Mouse (Mus musculus): Measurements from ENCODE around the gene Scube1. TPM values are rescaled to one million over a fixed set of nuclear protein-coding genes. Genes with fewer than 3 reads are reported as not detected.

Scube1 gene
- polyA plus RNA-seq, 1 experiment = 3.5 TPM

- no peak for DNase-seq
- TF ChIP-seq CTCF (conservative IDR thresholded peaks at IDR 0.05; ENCODE audit: insufficient read depth, insufficient read length, low read depth, low read length) (no peak), POLR2A (IDR thresholded peaks at IDR 0.05; ENCODE audit: low read depth, low read length) (no peak)
- WGBS = 91% methylated on average over 5 of the region's 5 CpGs
- Histone ChIP-seq H3K27me3 (replicated peaks; ENCODE audit: control insufficient read depth, insufficient read depth, low read length) (no peaks in the 10 kb centered on the region), H3K4me1 (ENCODE audit: control insufficient read depth, insufficient read depth, low read length) (no peaks in the 10 kb centered on the region), H3K4me3 (ENCODE audit: insufficient read depth, low read depth, low read length) (no peak overlapping the region), H3K27ac (ENCODE audit: insufficient read depth, low read depth, low read length) (no peak overlapping the region), H3K36me3 (ENCODE audit: control insufficient read depth, insufficient read depth, low read length) (no peaks in the 10 kb centered on the region)
These were observed 45.1 kb downstream of the Scube1 start for GRCm38 (mm10) chr15:83679729-83680128.

GRCm38 (mm10) chr15:83678606-83679005 lies 46.2 kb downstream of the Scube1 start:
- no peak overlapping the region for H3K4me3 ChIP-seq (ENCODE audit: insufficient read depth, low read depth, low read length)
- DNase-seq = no peak
- no peak for TF ChIP-seq POLR2A (IDR thresholded peaks at IDR 0.05; ENCODE audit: low read depth, low read length)
- no peak for TF ChIP-seq CTCF (conservative IDR thresholded peaks at IDR 0.05; ENCODE audit: insufficient read depth, insufficient read length, low read depth, low read length)
- 29% methylated on average over 11 of the region's 11 CpGs for WGBS
- H3K4me1 ChIP-seq (ENCODE audit: control insufficient read depth, insufficient read depth, low read length) = no peaks in the 10 kb centered on the region
- no peak overlapping the region for H3K27ac ChIP-seq (ENCODE audit: insufficient read depth, low read depth, low read length)
- H3K36me3 ChIP-seq (ENCODE audit: control insufficient read depth, insufficient read depth, low read length) = no peaks in the 10 kb centered on the region
- H3K27me3 ChIP-seq (replicated peaks; ENCODE audit: control insufficient read depth, insufficient read depth, low read length) = no peaks in the 10 kb centered on the region

- TF ChIP-seq POLR2A (IDR thresholded peaks at IDR 0.05; ENCODE audit: low read depth, low read length) = no peak
- H3K4me3 ChIP-seq (ENCODE audit: insufficient read depth, low read depth, low read length) = no peak overlapping the region
- WGBS = 20% methylated on average over 7 of the region's 7 CpGs
- no peak for DNase-seq
- H3K27me3 ChIP-seq (replicated peaks; ENCODE audit: control insufficient read depth, insufficient read depth, low read length) = no peaks in the 10 kb centered on the region
- no peaks in the 10 kb centered on the region for H3K4me1 ChIP-seq (ENCODE audit: control insufficient read depth, insufficient read depth, low read length)
- H3K36me3 ChIP-seq (ENCODE audit: control insufficient read depth, insufficient read depth, low read length) = no peaks in the 10 kb centered on the region
- no peak overlapping the region for H3K27ac ChIP-seq (ENCODE audit: insufficient read depth, low read depth, low read length)
These were observed 46.7 kb downstream of the Scube1 start for GRCm38 (mm10) chr15:83678089-83678488.

GRCm38 (mm10) chr15:83677098-83677497 lies 47.7 kb downstream of the Scube1 start:
- 90% methylated on average over 6 of the region's 6 CpGs for WGBS

GRCm38 (mm10) chr15:83676286-83676685 lies 48.5 kb downstream of the Scube1 start:
- Histone ChIP-seq H3K27me3 (replicated peaks; ENCODE audit: control insufficient read depth, insufficient read depth, low read length) (no peaks in the 10 kb centered on the region), H3K27ac (ENCODE audit: insufficient read depth, low read depth, low read length) (no peak overlapping the region), H3K4me3 (ENCODE audit: insufficient read depth, low read depth, low read length) (no peak overlapping the region), H3K4me1 (ENCODE audit: control insufficient read depth, insufficient read depth, low read length) (no peaks in the 10 kb centered on the region), H3K36me3 (ENCODE audit: control insufficient read depth, insufficient read depth, low read length) (no peaks in the 10 kb centered on the region)
- TF ChIP-seq CTCF (conservative IDR thresholded peaks at IDR 0.05; ENCODE audit: insufficient read depth, insufficient read length, low read depth, low read length) (no peak), POLR2A (IDR thresholded peaks at IDR 0.05; ENCODE audit: low read depth, low read length) (no peak)
- no peak for DNase-seq
- 88% methylated on average over 3 of the region's 3 CpGs for WGBS

More at GRCm38 (mm10) chr15:83677098-83677497, 47.7 kb downstream of the Scube1 start:
- DNase-seq = no peak
- no peaks in the 10 kb centered on the region for H3K27me3 ChIP-seq (replicated peaks; ENCODE audit: control insufficient read depth, insufficient read depth, low read length)
- no peaks in the 10 kb centered on the region for H3K4me1 ChIP-seq (ENCODE audit: control insufficient read depth, insufficient read depth, low read length)
- no peaks in the 10 kb centered on the region for H3K36me3 ChIP-seq (ENCODE audit: control insufficient read depth, insufficient read depth, low read length)
- TF ChIP-seq POLR2A (IDR thresholded peaks at IDR 0.05; ENCODE audit: low read depth, low read length) (no peak), CTCF (conservative IDR thresholded peaks at IDR 0.05; ENCODE audit: insufficient read depth, insufficient read length, low read depth, low read length) (no peak)
- H3K4me3 ChIP-seq (ENCODE audit: insufficient read depth, low read depth, low read length) = no peak overlapping the region
- no peak overlapping the region for H3K27ac ChIP-seq (ENCODE audit: insufficient read depth, low read depth, low read length)

GRCm38 (mm10) chr15:83673621-83674020 lies 51.2 kb downstream of the Scube1 start:
- 71% methylated on average over 3 of the region's 3 CpGs for WGBS
- Histone ChIP-seq H3K4me3 (ENCODE audit: insufficient read depth, low read depth, low read length) (no peak overlapping the region), H3K4me1 (ENCODE audit: control insufficient read depth, insufficient read depth, low read length) (no peaks in the 10 kb centered on the region), H3K36me3 (ENCODE audit: control insufficient read depth, insufficient read depth, low read length) (no peaks in the 10 kb centered on the region), H3K27me3 (replicated peaks; ENCODE audit: control insufficient read depth, insufficient read depth, low read length) (no peaks in the 10 kb centered on the region), H3K27ac (ENCODE audit: insufficient read depth, low read depth, low read length) (no peak overlapping the region)
- TF ChIP-seq CTCF (conservative IDR thresholded peaks at IDR 0.05; ENCODE audit: insufficient read depth, insufficient read length, low read depth, low read length) (no peak), POLR2A (IDR thresholded peaks at IDR 0.05; ENCODE audit: low read depth, low read length) (no peak)
- no peak for DNase-seq

- no peak overlapping the region for H3K4me3 ChIP-seq (ENCODE audit: insufficient read depth, low read depth, low read length)
These were observed 57.3 kb downstream of the Scube1 start for GRCm38 (mm10) chr15:83667501-83667900.

GRCm38 (mm10) chr15:83666418-83666817 lies 58.4 kb downstream of the Scube1 start:
- Histone ChIP-seq H3K4me1 (ENCODE audit: control insufficient read depth, insufficient read depth, low read length) (no peaks in the 10 kb centered on the region), H3K36me3 (ENCODE audit: control insufficient read depth, insufficient read depth, low read length) (no peaks in the 10 kb centered on the region), H3K27ac (ENCODE audit: insufficient read depth, low read depth, low read length) (no peak overlapping the region), H3K4me3 (ENCODE audit: insufficient read depth, low read depth, low read length) (no peak overlapping the region), H3K27me3 (replicated peaks; ENCODE audit: control insufficient read depth, insufficient read depth, low read length) (no peaks in the 10 kb centered on the region)
- TF ChIP-seq POLR2A (IDR thresholded peaks at IDR 0.05; ENCODE audit: low read depth, low read length) = no peak
- no peak for TF ChIP-seq CTCF (conservative IDR thresholded peaks at IDR 0.05; ENCODE audit: insufficient read depth, insufficient read length, low read depth, low read length)
- 70% methylated on average over 10 of the region's 10 CpGs for WGBS
- DNase-seq = no peak

More at GRCm38 (mm10) chr15:83667501-83667900, 57.3 kb downstream of the Scube1 start:
- Histone ChIP-seq H3K36me3 (ENCODE audit: control insufficient read depth, insufficient read depth, low read length) (no peaks in the 10 kb centered on the region), H3K27me3 (replicated peaks; ENCODE audit: control insufficient read depth, insufficient read depth, low read length) (no peaks in the 10 kb centered on the region), H3K27ac (ENCODE audit: insufficient read depth, low read depth, low read length) (no peak overlapping the region), H3K4me1 (ENCODE audit: control insufficient read depth, insufficient read depth, low read length) (no peaks in the 10 kb centered on the region)
- TF ChIP-seq CTCF (conservative IDR thresholded peaks at IDR 0.05; ENCODE audit: insufficient read depth, insufficient read length, low read depth, low read length) (no peak), POLR2A (IDR thresholded peaks at IDR 0.05; ENCODE audit: low read depth, low read length) (no peak)
- no peak for DNase-seq
- WGBS = 68% methylated on average over 6 of the region's 6 CpGs

All from kidney, adult 2 months (tissue).